Mouse (Mus musculus) E14TG2a.4 (cell line): ENCODE results near the gene Ttll1.

ENCODE experiments used
- CTCF ChIP-seq: conservative IDR thresholded peaks from 2 replicates; pipeline ENCODE4 v1.5.1; 2014; ENCODE audit warnings: low read length
- POU5F1 ChIP-seq: IDR thresholded peaks from 2 replicates; pipeline ENCODE4 v1.6.1; 2014; ENCODE audit warnings: low read length, borderline replicate concordance

GRCm38 (mm10) chr15:83555161-83555974 is 44.7 kb upstream of the Ttll1 start:
- TF ChIP-seq CTCF (no peak), POU5F1 (no peak)
